Mouse (Mus musculus) kidney, embryonic 15.5 days (tissue): Measurements from ENCODE around the gene Eef1a1. TPM values are rescaled to one million over a fixed set of nuclear protein-coding genes. Genes with fewer than 3 reads are reported as not detected.

Source experiments
- ATAC-seq: fragments of 200-750 bp; cut with Nextera tagmentation; replicated peaks from 2 replicates; pipeline ENCODE4 v1.8.0; 2017; ENCODE audit warnings: moderate TSS enrichment; ENCODE audit not compliant: low FRiP score
- H3K27ac ChIP-seq: fragments of 300-500 bp; sonication (generic); 2 replicates; pipeline ENCODE4 v1.5.1; 2015; ENCODE audit warnings: mild to moderate bottlenecking, inconsistent platforms
- H3K27me3 ChIP-seq: fragments of 300-500 bp; sonication (generic); 2 replicates; pipeline ENCODE4 v1.6.1; 2015; ENCODE audit warnings: inconsistent platforms
- H3K36me3 ChIP-seq: fragments of 300-500 bp; sonication (generic); 2 replicates; pipeline ENCODE4 v1.6.1; 2015; ENCODE audit warnings: inconsistent platforms
- H3K4me1 ChIP-seq: fragments of 300-500 bp; sonication (generic); 2 replicates; pipeline ENCODE4 v1.6.1; 2015; ENCODE audit warnings: inconsistent platforms
- H3K4me2 ChIP-seq: fragments of 300-500 bp; sonication (generic); 2 replicates; pipeline ENCODE4 v1.6.1; 2015; ENCODE audit warnings: moderate library complexity, mild to moderate bottlenecking, inconsistent platforms
- H3K4me3 ChIP-seq: fragments of 300-500 bp; sonication (generic); replicated peaks from 2 replicates; pipeline ENCODE4 v1.5.1; 2015; ENCODE audit warnings: mild to moderate bottlenecking, inconsistent platforms
- H3K9ac ChIP-seq: fragments of 300-500 bp; sonication (generic); 2 replicates; pipeline ENCODE4 v1.6.1; 2015; ENCODE audit warnings: mild to moderate bottlenecking, inconsistent platforms
- H3K9me3 ChIP-seq: fragments of 300-500 bp; sonication (generic); replicated peaks from 2 replicates; pipeline ENCODE4 v1.6.1; 2016; ENCODE audit warnings: inconsistent platforms
- WGBS: fragments of 180-500 bp; shearing (Covaris S2); methylation state at CpG from one replicate; pipeline ENCODE4 v1.1.7; 2015; ENCODE audit warnings: mixed read lengths; 5-methylcytosine and 5-hydroxymethylcytosine counted together
- polyA plus RNA-seq: library from polyadenylated mRNA; unstranded; fragments of >200 nt; fragmentation: Nextera tagmentation; extraction: Ambion mirVana; gene quantifications from 2 replicates; pipeline ENCODE4 v1.2.1, GENCODE M21; 2015

Gene Eef1a1
- polyA plus RNA-seq = 4,779 and 4,974 TPM in 2 replicates

DNA sequence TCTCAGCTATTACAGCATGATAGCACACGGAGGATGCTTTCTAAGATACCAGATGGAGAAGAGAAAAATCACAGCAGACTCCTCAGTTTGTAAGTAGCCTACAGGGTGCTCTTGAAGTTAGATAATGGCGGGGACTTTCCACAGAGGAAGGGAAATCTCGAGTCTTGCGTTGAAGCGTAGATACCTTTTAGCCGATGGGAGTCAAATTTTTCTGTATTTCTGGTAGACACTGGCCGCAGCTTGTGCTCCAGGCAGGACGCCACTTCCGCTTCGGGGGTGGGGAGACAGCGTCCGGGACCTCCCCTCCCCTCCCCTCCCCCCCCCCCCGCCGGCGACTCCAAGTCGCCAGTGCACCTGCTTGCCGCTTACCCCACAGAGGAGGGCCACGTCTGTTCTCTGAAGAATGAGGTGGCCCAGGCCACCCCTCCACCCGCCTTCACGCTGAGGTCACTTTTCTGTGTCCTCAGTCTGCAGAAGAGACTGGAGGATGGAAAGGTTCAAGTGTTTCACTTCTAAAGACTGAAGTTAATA is at the start of gene Eef1a1:
Gene Eef1a1, minus strand, starts transcription at position 262 of the 531 bp plus-strand sequence.
- peak within 1 kb of the TSS; percentile 63 for H3K4me2 ChIP-seq
- H3K27me3 ChIP-seq = no peaks in the 10 kb centered on the region
- H3K9ac ChIP-seq = peak within 1 kb of the TSS; percentile 37
- H3K4me3 ChIP-seq = peak within 1 kb of the TSS; percentile 43
- no peaks in the 10 kb centered on the region for H3K36me3 ChIP-seq
- no peaks in the 10 kb centered on the region for H3K9me3 ChIP-seq
- H3K27ac ChIP-seq = peak within 1 kb of the TSS; percentile 66
- ATAC-seq = peak; percentile 74
- WGBS = under 1% methylated on average over 15 of the region's 20 CpGs
- no peaks in the 10 kb centered on the region for H3K4me1 ChIP-seq

DNA sequence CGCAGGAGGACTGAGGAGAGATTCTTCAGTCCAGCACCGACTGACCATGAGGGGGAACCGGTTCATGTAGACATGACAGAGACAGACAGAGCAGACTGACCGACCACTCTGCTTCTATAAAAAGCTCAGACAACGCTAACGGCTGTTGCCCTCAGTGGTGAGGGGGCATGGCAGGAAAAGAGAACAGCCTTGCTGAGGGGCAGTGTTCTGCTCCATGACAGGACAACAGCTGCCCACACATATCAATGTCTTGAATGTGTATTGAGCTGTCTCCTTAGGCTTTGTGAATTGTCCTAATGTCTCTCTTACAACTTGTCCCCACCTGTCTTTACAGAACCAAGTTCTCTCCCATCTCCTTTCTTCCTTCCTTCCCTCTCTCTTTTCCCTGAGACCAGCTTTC is 49.5 kb upstream of the Eef1a1 start:
- Histone ChIP-seq H3K27ac (no peak overlapping the region), H3K27me3 (no peaks in the 10 kb centered on the region), H3K9me3 (no peaks in the 10 kb centered on the region), H3K4me3 (no peak overlapping the region), H3K4me2 (no peak overlapping the region), H3K36me3 (no peaks in the 10 kb centered on the region), H3K4me1 (0 out of 2 replicates have a peak, but pooled peaks cover 6% of the 10 kb centered on the region), H3K9ac (no peak overlapping the region)
- ATAC-seq = peak; percentile 54; the same call in 1 of the 2 replicates
- WGBS = 43% methylated on average over 6 of the region's 6 CpGs

DNA sequence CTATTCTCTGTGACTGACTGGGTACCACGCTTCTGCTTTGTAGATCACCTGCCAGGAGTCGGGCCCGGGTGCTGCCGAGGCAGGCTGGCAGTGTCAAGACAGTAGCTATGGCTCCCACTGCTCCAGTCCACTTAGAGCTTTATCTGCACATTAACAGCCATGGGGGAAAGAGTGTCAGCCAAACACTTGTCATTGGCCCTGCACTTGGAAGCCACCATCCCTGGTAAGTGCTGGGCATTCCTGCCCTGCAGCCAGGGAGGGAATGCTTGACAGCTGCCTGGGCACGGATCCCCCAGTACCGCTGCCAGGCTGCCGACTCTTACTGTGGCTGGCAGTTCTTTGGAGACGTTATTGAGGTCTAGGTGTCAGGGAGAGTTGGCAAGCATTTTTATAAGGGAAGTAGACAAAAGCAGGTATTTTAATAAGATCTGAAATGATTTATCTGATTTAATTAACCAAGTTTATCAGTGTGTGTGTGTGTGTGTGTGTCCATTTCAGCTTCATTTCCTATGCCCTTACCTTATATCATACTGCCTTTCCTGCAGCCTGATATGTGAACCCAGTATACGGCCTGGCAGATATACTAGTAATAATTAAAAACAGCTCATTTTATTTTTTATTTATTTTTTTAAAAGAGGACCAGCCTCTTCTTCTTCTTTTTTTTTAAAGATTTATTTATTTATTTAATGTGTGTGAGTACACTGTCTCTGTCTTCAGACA is 48.4 kb upstream of the Eef1a1 start:
- Histone ChIP-seq H3K9me3 (no peaks in the 10 kb centered on the region), H3K9ac (no peak overlapping the region), H3K27ac (no peak overlapping the region), H3K36me3 (no peaks in the 10 kb centered on the region), H3K4me1 (peaks cover 9% of the 10 kb centered on the region; the same call in 1 of the 2 replicates), H3K27me3 (no peaks in the 10 kb centered on the region), H3K4me3 (no peak overlapping the region), H3K4me2 (no peak overlapping the region)
- 90% methylated on average over 9 of the region's 9 CpGs for WGBS
- ATAC-seq = no peak

DNA sequence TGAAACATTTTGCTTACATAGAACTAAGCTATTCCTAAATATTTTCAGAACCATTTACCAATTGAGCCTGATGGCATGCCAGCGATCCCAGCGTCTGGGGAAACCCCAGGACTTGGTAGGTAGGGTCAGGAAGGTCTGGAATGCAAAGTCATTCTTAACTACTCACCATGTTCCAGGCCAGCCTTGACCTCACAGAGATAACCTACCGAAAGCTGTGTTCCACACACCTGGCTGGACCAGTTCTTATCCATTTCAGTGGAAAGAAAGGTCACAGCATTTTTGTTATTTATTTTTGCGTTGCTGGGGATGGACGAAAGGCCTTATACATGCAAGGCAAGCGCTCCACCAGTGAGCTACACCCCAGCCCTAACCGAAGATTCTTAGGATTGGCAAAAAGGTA is 45.7 kb upstream of the Eef1a1 start:
- WGBS = 91% methylated on average over 7 of the region's 7 CpGs
- no peak for ATAC-seq

DNA sequence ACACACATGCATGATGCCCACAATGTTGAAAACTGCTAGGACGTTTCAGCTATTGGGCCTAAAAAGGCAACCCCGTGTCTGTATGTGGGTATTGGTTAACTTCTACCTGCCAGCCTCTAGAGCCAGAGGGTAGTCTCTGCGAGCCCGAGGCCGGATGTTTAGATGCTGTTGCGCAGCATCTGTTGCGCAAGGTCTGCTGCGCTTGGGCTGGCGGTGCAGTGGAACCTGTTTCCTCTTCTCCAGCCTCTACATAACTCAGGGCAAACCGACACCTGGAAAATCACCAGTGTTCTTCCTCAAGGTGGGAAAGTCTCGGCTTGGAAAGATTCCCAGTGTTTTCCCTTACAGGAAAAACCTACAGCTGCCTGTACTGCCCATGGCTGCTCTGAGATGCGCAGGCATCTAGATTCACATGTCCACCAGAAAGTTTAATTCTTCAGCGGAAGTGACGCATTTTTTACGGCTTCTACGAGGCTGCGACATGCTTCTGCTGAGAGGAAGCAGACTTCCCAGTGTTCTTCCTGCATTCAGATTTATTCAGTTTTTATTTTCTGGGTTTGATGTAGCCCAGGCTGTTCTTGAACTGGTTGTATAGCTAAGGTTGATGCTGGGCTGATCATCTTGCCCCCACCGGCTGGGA is 44.5 kb upstream of the Eef1a1 start:
- no peaks in the 10 kb centered on the region for H3K36me3 ChIP-seq
- H3K4me2 ChIP-seq = no peak overlapping the region
- 69% methylated on average over 18 of the region's 18 CpGs for WGBS
- H3K9me3 ChIP-seq = no peaks in the 10 kb centered on the region
- H3K9ac ChIP-seq = no peak overlapping the region
- no peaks in the 10 kb centered on the region for H3K27me3 ChIP-seq
- no peak overlapping the region for H3K4me3 ChIP-seq
- no peak for ATAC-seq
- H3K4me1 ChIP-seq = peaks cover 14% of the 10 kb centered on the region
- peak overlapping the region; percentile 64 for H3K27ac ChIP-seq

More for the DNA sequence above, 45.7 kb upstream of the Eef1a1 start:
- Histone ChIP-seq H3K27me3 (no peaks in the 10 kb centered on the region), H3K4me3 (no peak overlapping the region), H3K4me2 (no peak overlapping the region), H3K9me3 (no peaks in the 10 kb centered on the region), H3K36me3 (no peaks in the 10 kb centered on the region), H3K4me1 (peaks cover 17% of the 10 kb centered on the region), H3K27ac (no peak overlapping the region), H3K9ac (no peak overlapping the region)

DNA sequence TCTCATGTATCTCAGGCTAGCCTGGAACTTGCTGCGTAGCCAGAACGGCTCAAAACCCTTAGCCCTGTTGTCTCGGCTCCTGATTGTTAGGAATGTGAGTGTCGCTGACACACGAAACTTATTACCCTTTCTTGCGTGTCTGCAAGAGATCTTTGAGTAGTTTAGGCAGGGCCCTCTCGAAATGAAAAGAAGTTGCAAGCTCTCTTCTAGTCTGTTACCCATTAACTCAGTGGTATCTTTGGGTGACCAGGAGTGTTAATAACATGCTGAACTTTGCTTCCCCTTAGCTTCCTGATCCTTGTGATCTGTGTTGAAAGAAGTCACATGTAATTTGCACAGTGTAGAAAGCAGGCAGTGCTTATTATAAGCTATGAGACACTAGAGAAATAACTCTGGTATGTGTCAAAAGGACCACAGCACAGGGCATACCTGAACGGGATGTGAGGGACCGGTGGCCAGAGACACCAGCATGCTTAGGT is 43.4 kb upstream of the Eef1a1 start:
- Histone ChIP-seq H3K27me3 (no peaks in the 10 kb centered on the region), H3K4me3 (no peak overlapping the region), H3K4me1 (peaks cover 17% of the 10 kb centered on the region), H3K9ac (no peak overlapping the region), H3K36me3 (no peaks in the 10 kb centered on the region), H3K9me3 (no peaks in the 10 kb centered on the region), H3K27ac (peak overlapping the region; percentile 64), H3K4me2 (no peak overlapping the region)
- WGBS = 41% methylated on average over 9 of the region's 9 CpGs
- peak; percentile 37 for ATAC-seq

DNA sequence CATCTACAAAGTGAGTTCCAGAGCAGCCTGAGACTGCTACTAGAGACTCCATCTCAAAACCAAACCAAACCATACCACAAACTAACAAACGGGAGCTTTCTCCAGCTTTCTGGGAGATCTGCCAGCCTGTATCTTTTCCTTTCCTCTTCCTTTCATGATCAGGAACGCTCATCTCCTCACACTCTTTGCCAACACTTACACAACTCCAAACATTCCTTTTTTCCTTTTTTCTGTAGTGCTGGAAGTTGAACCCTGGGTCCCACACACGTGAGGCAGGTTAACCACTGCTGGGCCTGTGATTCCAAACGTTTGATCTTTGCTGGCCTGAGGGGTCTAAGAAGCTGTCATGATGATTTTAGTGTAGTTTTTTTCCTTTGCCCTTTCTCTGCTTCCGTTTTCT is 42.9 kb upstream of the Eef1a1 start:
- H3K9ac ChIP-seq = no peak overlapping the region
- no peak overlapping the region for H3K4me3 ChIP-seq
- H3K36me3 ChIP-seq = no peaks in the 10 kb centered on the region
- ATAC-seq = no peak
- H3K4me1 ChIP-seq = peaks cover 21% of the 10 kb centered on the region
- no peak overlapping the region for H3K4me2 ChIP-seq
- H3K9me3 ChIP-seq = no peaks in the 10 kb centered on the region
- WGBS = 38% methylated on average over 5 of the region's 5 CpGs
- H3K27ac ChIP-seq = peak overlapping the region; percentile 64
- H3K27me3 ChIP-seq = no peaks in the 10 kb centered on the region

DNA sequence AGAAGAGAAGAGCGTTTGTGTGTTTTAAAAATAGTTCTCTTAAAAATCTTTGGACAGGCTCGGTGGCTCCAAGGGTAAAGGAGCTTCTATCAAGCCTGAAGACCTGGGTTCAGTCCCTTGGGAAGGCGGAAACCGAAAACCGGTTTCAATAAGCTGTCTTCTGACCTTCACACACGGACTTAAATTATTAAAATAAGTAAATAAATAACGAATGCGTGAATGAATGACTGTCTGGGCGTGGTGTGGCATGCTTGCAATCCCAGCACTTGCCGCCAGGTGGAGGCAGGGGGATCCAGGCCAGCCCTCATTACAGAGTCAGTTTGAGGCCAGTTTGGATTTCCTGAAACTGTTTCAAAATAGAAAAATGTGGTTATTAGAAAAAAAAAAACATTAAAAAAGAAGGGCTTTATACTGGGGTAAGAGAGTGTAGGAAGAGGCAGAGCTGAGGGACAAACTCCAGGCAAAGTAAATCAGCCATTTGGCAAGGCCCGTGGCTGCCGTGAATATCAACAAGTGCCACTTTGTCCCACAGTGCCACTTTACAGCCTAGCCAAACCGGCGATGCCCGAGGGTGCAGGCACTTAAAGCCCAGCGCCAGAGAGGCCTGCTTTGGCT is 38.9 kb upstream of the Eef1a1 start:
- WGBS = 2% methylated on average over 16 of the region's 16 CpGs
- H3K9ac ChIP-seq = peak overlapping the region; percentile 41
- H3K27ac ChIP-seq = peak overlapping the region; percentile 91
- no peaks in the 10 kb centered on the region for H3K36me3 ChIP-seq
- H3K4me1 ChIP-seq = peaks cover 22% of the 10 kb centered on the region
- H3K27me3 ChIP-seq = no peaks in the 10 kb centered on the region
- H3K9me3 ChIP-seq = no peaks in the 10 kb centered on the region
- peak overlapping the region; percentile 50 for H3K4me3 ChIP-seq
- H3K4me2 ChIP-seq = peak overlapping the region; percentile 83
- ATAC-seq = peak; percentile 47

DNA sequence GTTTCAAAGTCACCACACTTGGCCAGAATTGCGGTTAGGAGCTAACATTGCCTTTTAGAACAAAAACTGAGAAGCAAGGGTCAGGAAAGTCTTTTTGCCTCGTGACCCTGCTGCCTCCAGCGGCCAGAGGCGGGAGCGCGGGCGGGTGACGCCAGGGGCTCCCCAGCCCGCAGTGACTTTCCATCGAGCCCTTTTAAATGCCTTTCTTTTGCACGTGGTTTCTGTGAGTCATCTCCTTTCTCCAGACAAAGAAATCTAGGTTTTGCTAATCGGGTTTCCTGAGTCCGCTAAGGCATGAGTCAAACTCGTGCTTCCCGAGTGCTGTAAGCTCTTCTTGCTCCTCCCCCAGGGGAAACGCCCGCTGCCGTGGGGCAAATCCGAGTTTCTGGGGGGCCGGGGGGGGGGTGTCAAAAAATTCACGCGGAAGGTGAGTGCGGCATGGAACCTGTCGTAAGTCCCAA is 38.4 kb upstream of the Eef1a1 start:
- H3K27ac ChIP-seq = peak overlapping the region; percentile 91
- no peaks in the 10 kb centered on the region for H3K9me3 ChIP-seq
- H3K27me3 ChIP-seq = no peaks in the 10 kb centered on the region
- peaks cover 19% of the 10 kb centered on the region; the same call in 1 of the 2 replicates for H3K4me1 ChIP-seq
- 1% methylated on average over 24 of the region's 24 CpGs for WGBS
- H3K36me3 ChIP-seq = no peaks in the 10 kb centered on the region
- peak overlapping the region; percentile 50 for H3K4me3 ChIP-seq
- peak overlapping the region; percentile 83 for H3K4me2 ChIP-seq
- ATAC-seq = peak; percentile 78
- peak overlapping the region; percentile 41 for H3K9ac ChIP-seq

DNA sequence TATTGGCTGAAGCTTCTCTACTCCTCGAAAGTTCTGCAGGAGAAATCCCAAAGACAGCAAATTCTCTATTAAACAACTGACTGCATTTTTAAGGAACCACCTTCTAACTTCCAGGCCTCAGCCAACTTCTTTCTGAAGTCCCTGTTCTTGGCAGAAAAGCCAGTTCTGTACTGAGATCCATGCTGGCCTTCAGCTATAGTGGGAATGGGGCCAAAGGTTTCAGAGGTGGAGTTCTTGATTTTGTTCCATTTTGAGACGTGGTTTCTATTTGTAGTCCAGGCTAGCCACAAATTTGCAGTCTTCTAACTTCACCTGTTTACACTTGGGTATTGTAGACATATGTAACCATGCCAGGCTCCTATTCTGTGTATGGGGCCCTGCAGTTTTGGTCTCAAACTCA is 37.3 kb upstream of the Eef1a1 start:
- Histone ChIP-seq H3K4me2 (no peak overlapping the region), H3K36me3 (no peaks in the 10 kb centered on the region), H3K9me3 (no peaks in the 10 kb centered on the region), H3K9ac (no peak overlapping the region), H3K4me1 (peaks cover 17% of the 10 kb centered on the region; the same call in 1 of the 2 replicates), H3K27ac (no peak overlapping the region), H3K4me3 (no peak overlapping the region), H3K27me3 (no peaks in the 10 kb centered on the region)
- 85% methylated on average over 2 of the region's 2 CpGs for WGBS
- ATAC-seq = no peak

DNA sequence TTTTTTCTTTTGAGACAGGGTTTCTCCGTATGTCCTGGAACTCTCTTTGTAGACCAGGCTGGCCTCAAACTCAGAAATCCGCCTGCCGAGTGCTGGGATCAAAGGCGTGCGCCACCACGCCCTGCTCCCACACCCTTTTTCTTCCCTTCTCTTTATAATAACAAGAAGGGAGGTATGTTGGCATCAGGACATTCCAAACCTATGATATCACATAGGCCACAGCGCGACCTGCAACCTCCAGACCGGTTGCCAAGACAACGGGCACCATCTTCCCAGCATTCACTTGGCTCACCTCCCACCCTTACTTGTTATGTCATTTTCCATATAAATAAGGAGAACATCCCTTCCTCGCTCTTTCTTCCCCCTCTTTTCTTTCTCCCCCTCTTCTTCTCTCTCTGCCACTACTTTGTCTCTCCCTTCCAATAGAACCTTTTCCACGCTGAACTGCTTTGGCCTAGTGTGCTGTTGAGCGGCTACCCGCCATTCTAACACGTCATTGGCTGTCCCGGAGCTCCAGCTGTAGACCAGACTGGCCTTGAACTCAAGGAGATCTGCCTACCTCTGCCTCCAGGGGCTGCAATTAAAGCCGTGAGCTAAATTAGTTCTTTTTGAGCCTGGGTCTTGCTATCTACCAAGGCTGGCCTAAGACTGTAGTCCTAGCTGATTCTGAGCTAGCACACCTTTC is 36.6 kb upstream of the Eef1a1 start:
- no peak for ATAC-seq
- WGBS = 93% methylated on average over 17 of the region's 17 CpGs

More for the DNA sequence above, 36.6 kb upstream of the Eef1a1 start:
- no peak overlapping the region for H3K4me2 ChIP-seq
- no peak overlapping the region for H3K27ac ChIP-seq
- H3K9me3 ChIP-seq = no peaks in the 10 kb centered on the region
- H3K36me3 ChIP-seq = no peaks in the 10 kb centered on the region
- no peak overlapping the region for H3K9ac ChIP-seq
- H3K4me3 ChIP-seq = no peak overlapping the region
- no peaks in the 10 kb centered on the region for H3K27me3 ChIP-seq
- H3K4me1 ChIP-seq = peaks cover 23% of the 10 kb centered on the region
